Mouse (Mus musculus) mouse trophoblast stem cell (cell line): Measurements from ENCODE around the gene Cd300ld3.
"Not testable (repeated sequence)": the region's sequence is repeated elsewhere in the genome, so short reads cannot be mapped to it uniquely, and the experiment has no call there.

Experiments
- in situ Hi-C, 2 experiments: fragments of 300-500 bp; cut with MseI, MboI; formaldehyde crosslinking; loops; 2 replicates in 1 of 2; 3 replicates in 1 of 2; pipeline ENCODE4 v1.15.1; 2025

Cd300ld3 gene

GRCm38 (mm10) chr11:115054537-115054936 lies 6.3 kb upstream of the Cd300ld3 start:
- in situ Hi-C loops = loop anchor here in 1 of 2 experiments (10.0 kb wide), 2 partner anchors 60 to 120 kb away; partner anchors contain the start of gene Cd300lb

GRCm38 (mm10) chr11:115052991-115053390 lies 4.8 kb upstream of the Cd300ld3 start:
- in situ Hi-C loops = loop anchor here in 1 of 2 experiments (10.0 kb wide), 2 partner anchors 58 to 118 kb away; partner anchors contain the start of gene Cd300lb

DNA sequence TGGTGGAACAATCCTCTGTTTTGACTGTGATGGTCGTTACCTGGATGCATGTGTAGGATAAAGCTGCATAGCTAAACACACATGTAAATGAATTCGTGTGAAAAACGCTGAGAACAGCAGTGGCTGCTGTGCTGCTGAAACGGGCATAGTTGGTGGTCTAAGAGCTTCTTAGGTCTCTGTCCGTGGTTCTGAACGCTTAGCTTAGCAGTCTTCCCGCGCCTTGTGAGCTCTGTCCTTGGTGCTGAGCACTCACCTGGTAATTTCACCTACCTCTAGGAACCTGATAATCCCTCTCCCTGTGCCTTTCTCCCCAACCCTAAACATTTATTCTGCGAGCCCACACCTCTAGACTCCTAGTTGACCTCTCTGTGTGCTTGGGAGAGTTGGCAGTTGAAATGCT lies 4.0 kb upstream of the Cd300ld3 start:
- in situ Hi-C loops = loop anchor here in 1 of 2 experiments (10.0 kb wide), 2 partner anchors 57 to 117 kb away; partner anchors contain the start of gene Cd300lb

DNA sequence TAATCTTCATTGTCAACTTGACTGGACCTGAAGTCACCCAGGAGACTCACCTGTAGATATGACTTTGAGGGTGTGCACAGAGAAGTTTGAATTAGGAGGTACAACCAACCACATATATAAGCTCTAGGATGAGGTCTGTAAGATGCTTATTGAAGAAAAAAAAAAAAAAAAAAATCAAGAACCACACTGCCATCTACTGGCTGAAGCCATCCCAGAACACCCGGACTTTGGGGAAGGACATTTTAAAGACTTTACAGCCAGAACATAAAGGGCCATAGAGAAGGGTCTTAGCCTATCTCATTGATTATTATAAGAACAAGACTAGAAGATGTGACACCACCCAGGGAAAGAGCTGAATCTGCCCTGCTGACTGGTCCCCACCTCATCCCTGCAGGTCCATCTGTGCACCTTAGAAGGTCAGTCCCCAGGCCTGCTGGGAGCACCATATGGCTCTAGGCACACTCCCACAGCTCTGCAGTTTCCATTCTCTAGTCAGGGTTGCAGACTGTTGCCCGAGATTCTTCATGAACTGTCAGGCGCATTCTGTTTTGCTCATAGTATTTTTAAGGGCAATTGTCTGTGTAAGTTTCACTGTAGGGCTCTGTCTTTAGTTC lies 1.2 kb upstream of the Cd300ld3 start:
- in situ Hi-C loops = no loop called here

GRCm38 (mm10) chr11:115037669-115038068 lies 10.5 kb downstream of the Cd300ld3 start, which contains the start of gene Cd300ld5:
TSS of gene Cd300ld5 (minus strand) at chr11:115037769.
- in situ Hi-C loops = not testable (repeated sequence)

GRCm38 (mm10) chr11:115026912-115027311 lies 21.3 kb downstream of the Cd300ld3 start, which contains the start of gene Cd300ld4:
TSS of gene Cd300ld4 (minus strand) at chr11:115027012.
- in situ Hi-C loops = not testable (repeated sequence)

- in situ Hi-C loops = not testable (repeated sequence)
Observed at GRCm38 (mm10) chr11:115016093-115016492, 32.1 kb downstream of the Cd300ld3 start, which contains the start of gene Cd300ld2. TSS of gene Cd300ld2 (minus strand) at chr11:115016193.

GRCm38 (mm10) chr11:115004070-115004469 lies 44.1 kb downstream of the Cd300ld3 start:
- in situ Hi-C loops = no loop called here

DNA sequence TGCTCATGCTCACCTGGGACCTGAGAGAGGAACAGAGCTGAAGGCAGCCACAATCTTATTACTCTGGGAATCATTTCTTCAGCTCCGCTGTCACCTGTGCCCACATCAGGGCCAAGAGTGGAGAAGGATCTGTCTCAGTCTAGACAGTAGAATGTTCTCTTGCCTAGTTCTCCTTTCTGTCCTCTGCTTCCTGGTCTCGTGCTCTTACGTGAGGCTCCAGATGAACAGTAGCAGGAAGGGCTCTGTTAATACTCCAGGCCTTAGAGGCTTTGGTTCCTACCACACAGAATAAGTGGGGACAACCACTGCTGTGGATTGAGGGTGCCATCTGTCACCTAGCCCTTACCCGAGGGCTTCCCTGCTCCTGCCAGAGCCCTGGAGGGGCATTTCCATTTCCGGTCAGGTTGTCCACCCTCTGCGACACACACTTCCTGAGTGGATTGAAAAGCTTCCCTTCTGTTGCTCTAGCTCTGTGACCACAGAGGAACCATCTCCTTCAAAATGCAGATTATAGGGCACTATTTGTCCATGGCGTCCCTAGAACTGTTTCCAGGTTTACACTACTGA lies 46.7 kb downstream of the Cd300ld3 start, which contains the start of gene Cd300c2:
Gene Cd300c2 (minus strand): TSS at position 407 of the 567 bp plus-strand sequence.
- in situ Hi-C loops = no loop called here
